Mouse (Mus musculus): ENCODE results near the gene Stx18. TPM values are rescaled to one million over a fixed set of nuclear protein-coding genes. Genes with fewer than 3 reads are reported as not detected.

Stx18 gene
- total and polyA plus RNA-seq, 3 experiments = 26.3 to 35.8 (median 29.4) TPM

DNA sequence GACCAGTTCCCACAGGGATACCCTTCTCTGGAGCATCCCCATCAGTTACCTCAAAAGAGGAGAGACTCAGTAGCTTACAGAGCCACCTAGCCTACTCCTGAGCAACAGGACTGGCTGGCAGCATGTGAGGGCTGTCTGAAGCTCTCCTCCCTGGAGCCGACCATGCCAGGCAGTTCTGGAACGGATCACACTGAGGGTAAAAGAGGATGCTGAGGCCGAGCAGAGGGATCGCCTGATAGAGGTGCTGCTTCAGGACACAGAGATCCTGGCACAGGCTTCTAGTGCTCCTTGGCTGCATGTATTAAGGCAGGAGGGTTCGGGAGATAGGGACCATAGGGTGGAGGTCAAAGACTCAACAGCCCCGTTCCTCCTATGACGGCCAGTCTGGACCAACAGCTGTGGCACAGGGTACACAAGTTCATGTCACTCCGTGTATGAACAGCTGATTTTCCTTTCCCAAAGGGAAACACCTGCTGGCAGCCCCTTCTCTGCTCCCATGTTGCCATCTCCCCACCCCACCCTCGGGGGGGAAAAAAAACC is 119.0 kb downstream of the Stx18 start:
- H3K9me3 ChIP-seq (replicated peaks; ENCODE audit: low read length) = peaks cover 26% of the 10 kb centered on the region
- no peak overlapping the region for H3K9ac ChIP-seq (ENCODE audit: insufficient read depth, low read depth)
- peaks cover 49% of the 10 kb centered on the region for H3K27me3 ChIP-seq (replicated peaks)
- no peaks in the 10 kb centered on the region for H3K79me2 ChIP-seq (replicated peaks; ENCODE audit: control insufficient read depth, extremely low read depth, insufficient read depth, poor library complexity, severe bottlenecking)
- no peaks in the 10 kb centered on the region for H3K4me1 ChIP-seq (ENCODE audit: control insufficient read depth in 1 of 2, insufficient read depth in 2 of 2)
- TF ChIP-seq E2F4 (IDR thresholded peaks at IDR 0.05; ENCODE audit: insufficient replicate concordance, low read depth, low read length) = no peak
- TF ChIP-seq MAX (IDR thresholded peaks at IDR 0.05; ENCODE audit: low read length) = no peak
- no peak for TF ChIP-seq ZNF384 (IDR thresholded peaks at IDR 0.05; ENCODE audit: low read depth, low read length)
- no peak for TF ChIP-seq EP300 (IDR thresholded peaks at IDR 0.05; ENCODE audit: low read length)
- TF ChIP-seq KAT2A (IDR thresholded peaks at IDR 0.05; ENCODE audit: insufficient replicate concordance, low read length) = no peak
- dilution Hi-C loops (cut with MboI; ENCODE audit: extremely low pct_ligation_motif_present, extremely low pct_unique_long_range_greater_than_20kb, low sequenced_read_pairs) = no loop called here
- H3K4me3 ChIP-seq (replicated peaks in 1 of 3; ENCODE audit: low read depth in 2 of 3, low read length in 2 of 3, poor library complexity in 1 of 3) = no peak overlapping the region
- H3K4me2 ChIP-seq (ENCODE audit: insufficient read depth, low read depth, poor library complexity, severe bottlenecking) = no peak overlapping the region
- H3K27ac ChIP-seq (ENCODE audit: insufficient read depth, low read depth) = no peak overlapping the region
- no peak for DNase-seq (ENCODE audit: extremely low read depth)
- in situ Hi-C loops (cut with MboI; ENCODE audit: low pct_ligation_motif_present, low pct_unique_long_range_greater_than_20kb, low sequenced_read_pairs) = no loop called here
- no peaks in the 10 kb centered on the region for H3K36me3 ChIP-seq (replicated peaks in 1 of 2; ENCODE audit: control insufficient read depth in 1 of 2, insufficient read depth in 1 of 2, low read length in 1 of 2)

DNA sequence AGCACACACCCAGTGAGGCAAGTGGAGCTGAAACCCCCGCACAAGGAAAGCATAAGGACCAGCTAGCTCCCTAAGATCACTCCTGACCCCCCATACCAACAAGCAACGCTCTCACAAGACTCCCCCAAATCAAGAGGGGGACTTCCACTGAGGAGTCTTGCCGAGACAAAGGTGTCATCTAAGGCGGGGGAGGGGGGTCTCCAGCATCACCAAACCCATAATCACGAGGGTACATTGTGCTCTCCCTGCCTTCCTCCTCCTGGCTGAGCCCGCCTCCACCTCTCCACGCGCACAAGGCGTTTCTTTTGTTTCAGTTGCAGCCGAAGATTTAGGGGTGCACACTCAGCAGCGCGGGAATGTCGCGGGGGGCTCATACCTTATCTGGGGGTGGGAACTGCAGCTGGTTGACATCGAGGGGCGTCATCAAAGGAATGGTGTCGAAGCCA is 120.0 kb downstream of the Stx18 start:
- DNase-seq (ENCODE audit: extremely low read depth) = no peak
- Histone ChIP-seq H3K9ac (ENCODE audit: insufficient read depth, low read depth) (no peak overlapping the region), H3K79me2 (replicated peaks; ENCODE audit: control insufficient read depth, extremely low read depth, insufficient read depth, poor library complexity, severe bottlenecking) (no peaks in the 10 kb centered on the region), H3K9me3 (replicated peaks; ENCODE audit: low read length) (peaks cover 26% of the 10 kb centered on the region), H3K27me3 (replicated peaks) (peaks cover 59% of the 10 kb centered on the region), H3K4me1 (ENCODE audit: control insufficient read depth in 1 of 2, insufficient read depth in 2 of 2) (no peaks in the 10 kb centered on the region), H3K36me3 (replicated peaks in 1 of 2; ENCODE audit: control insufficient read depth in 1 of 2, insufficient read depth in 1 of 2, low read length in 1 of 2) (no peaks in the 10 kb centered on the region), H3K4me2 (ENCODE audit: insufficient read depth, low read depth, poor library complexity, severe bottlenecking) (no peak overlapping the region), H3K4me3 (replicated peaks in 1 of 3; ENCODE audit: low read depth in 2 of 3, low read length in 2 of 3, poor library complexity in 1 of 3) (no peak overlapping the region), H3K27ac (ENCODE audit: insufficient read depth, low read depth) (no peak overlapping the region)
- in situ Hi-C loops (cut with MboI; ENCODE audit: low pct_ligation_motif_present, low pct_unique_long_range_greater_than_20kb, low sequenced_read_pairs) (no loop called here), dilution Hi-C loops (cut with MboI; ENCODE audit: extremely low pct_ligation_motif_present, extremely low pct_unique_long_range_greater_than_20kb, low sequenced_read_pairs) (no loop called here)
- TF ChIP-seq ETS1 (conservative IDR thresholded peaks at IDR 0.05; ENCODE audit: low read depth, low read length) = no peak
- TF ChIP-seq ZC3H11A (IDR thresholded peaks at IDR 0.05; ENCODE audit: low read depth, low read length) = no peak
- TF ChIP-seq UBTF (IDR thresholded peaks at IDR 0.05; ENCODE audit: low read depth, low read length) = no peak
- TF ChIP-seq CHD1 (IDR thresholded peaks at IDR 0.05; ENCODE audit: low read depth, low read length) = no peak
- no peak for TF ChIP-seq SIN3A (IDR thresholded peaks at IDR 0.05; ENCODE audit: low read length)
- no peak for TF ChIP-seq POLR2A (IDR thresholded peaks at IDR 0.05; ENCODE audit: low read depth, low read length)
- no peak for TF ChIP-seq PAX5 (IDR thresholded peaks at IDR 0.05; ENCODE audit: low read length)
- TF ChIP-seq GABPA (IDR thresholded peaks at IDR 0.05; ENCODE audit: insufficient replicate concordance, low read depth, low read length) = no peak
- no peak for TF ChIP-seq E2F4 (IDR thresholded peaks at IDR 0.05; ENCODE audit: insufficient replicate concordance, low read depth, low read length)
- TF ChIP-seq BHLHE40 (IDR thresholded peaks at IDR 0.05; ENCODE audit: low read depth, low read length) = no peak
- no peak for TF ChIP-seq POLR2AphosphoS2 (IDR thresholded peaks at IDR 0.05; ENCODE audit: low read depth, low read length)
- TF ChIP-seq JUN (IDR thresholded peaks at IDR 0.05; ENCODE audit: insufficient read depth, low read depth, low read length) = no peak

All from CH12.LX (cell line).